Mouse (Mus musculus) CD4-positive helper T cell, adult 2 months (primary cell): ENCODE results near the gene Ablim1.

ENCODE experiments used
- DNase-seq: peaks from one replicate; pipeline ENCODE4 v3.0.0-alpha.2; 2012; ENCODE audit warnings: low read depth, missing footprints, low spot score

The Ablim1 gene

DNA sequence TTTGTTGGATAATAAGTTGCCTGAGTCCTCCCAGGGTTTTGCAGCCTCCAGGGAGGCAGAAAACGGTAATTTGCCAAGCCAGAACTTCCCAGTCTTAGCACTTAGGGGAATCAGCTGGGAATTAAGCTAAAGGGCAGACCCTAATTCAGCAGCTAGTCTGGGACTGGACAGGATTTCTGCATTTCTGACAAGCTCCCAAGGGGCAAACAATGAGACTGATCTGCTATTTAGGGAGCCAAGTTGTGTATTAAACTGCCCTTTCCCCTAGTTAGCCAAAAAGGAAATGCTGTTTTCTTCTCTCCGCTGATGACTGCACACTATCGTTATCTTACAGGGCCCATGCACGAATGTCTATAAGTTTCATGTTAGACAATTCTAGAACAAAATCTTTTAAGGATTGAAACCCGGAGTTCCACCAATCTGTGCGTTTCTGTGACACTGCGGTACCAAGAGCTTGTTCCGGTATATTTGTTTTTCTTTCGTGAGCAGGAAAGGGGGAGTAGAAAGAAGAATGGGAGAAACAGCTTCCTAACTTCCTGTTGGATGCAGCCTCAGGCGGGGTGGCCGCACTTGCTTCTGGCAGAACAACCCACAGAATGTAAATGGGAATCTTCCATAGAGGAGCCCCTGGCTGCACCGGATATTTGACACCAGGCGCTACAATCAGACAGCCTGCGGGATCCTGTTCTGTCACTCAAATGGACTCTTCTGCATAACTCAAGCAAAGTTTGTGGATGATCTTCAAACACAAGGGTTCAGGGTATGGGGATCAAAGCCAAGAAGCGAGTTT is 297.5 kb downstream of the Ablim1 start:
- no peak for DNase-seq

- DNase-seq = no peak
These were observed 299.9 kb downstream of the Ablim1 start for GRCm38 (mm10) chr19:57014808-57015207.

- DNase-seq = no peak
These were observed 301.4 kb downstream of the Ablim1 start for GRCm38 (mm10) chr19:57013271-57013677.

DNA sequence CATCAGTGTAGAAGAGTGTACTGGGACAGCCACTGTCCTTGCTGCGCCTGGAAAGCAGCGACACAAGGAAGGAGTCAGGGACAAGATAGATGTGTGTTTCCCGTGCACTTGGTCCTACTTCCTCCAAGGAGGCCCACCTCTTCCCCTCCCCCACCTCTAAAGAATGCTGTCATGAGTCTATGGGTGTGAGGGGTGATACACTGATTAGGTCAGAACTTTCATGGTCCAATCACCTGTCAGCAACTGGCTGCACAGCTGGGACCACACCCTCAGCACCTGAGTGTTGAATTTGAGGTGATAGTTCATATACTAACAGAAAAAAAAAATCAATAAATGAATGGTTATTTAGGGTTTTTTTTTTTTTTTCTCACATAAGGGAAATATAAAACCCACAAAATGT is 302.7 kb downstream of the Ablim1 start:
- no peak for DNase-seq

- DNase-seq = no peak
These were observed 304.7 kb downstream of the Ablim1 start for GRCm38 (mm10) chr19:57010064-57010463.

DNA sequence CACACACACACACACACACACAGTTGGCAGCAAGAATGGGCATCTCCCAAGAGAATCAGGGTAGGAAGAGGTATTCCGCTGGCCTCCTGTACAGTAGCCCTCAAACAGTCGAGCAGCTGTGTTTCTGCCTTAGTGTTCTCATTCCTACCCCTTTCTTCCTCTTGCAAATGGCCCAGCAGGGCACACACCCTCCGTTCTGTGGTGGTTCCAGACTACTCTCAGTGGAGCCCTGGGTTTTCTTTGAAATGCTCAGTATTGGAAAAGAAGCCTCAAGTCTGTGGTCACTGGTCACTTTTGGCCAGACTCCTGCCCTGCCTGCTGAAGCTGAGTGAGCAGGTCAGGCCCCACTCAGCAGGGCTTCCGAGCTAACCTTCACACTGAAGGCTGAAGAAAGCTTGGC is 305.1 kb downstream of the Ablim1 start:
- no peak for DNase-seq

- DNase-seq = no peak
These were observed 306.7 kb downstream of the Ablim1 start, which contains the start of gene Afap1l2 for GRCm38 (mm10) chr19:57007781-57008710. Gene Afap1l2, minus strand, starts transcription at chr19:57008228.

DNA sequence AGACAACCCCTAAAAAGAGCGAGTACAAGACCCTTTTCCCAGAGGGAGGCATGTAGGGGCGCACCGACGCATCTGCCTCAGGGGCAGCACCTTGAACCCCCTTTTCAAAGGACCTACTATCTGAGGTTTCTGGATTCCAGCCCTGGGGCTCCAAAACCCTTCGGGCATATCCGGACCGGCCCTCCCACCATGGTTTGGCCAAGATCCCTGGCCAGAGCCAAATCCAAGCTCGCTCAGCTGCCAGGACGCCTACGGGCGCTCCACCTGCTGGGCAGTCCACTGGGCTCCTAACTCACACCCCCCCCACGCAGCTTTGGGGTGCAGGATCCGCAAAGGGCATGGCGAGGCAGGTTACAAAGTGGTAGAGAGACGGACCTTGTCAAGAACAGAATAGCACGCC is 307.4 kb downstream of the Ablim1 start:
- DNase-seq = no peak

- DNase-seq = no peak
These were observed 307.9 kb downstream of the Ablim1 start for GRCm38 (mm10) chr19:57006841-57007240.

GRCm38 (mm10) chr19:57005062-57005461 is 309.7 kb downstream of the Ablim1 start:
- no peak for DNase-seq

GRCm38 (mm10) chr19:57003460-57003810 is 311.3 kb downstream of the Ablim1 start:
- DNase-seq = no peak

DNA sequence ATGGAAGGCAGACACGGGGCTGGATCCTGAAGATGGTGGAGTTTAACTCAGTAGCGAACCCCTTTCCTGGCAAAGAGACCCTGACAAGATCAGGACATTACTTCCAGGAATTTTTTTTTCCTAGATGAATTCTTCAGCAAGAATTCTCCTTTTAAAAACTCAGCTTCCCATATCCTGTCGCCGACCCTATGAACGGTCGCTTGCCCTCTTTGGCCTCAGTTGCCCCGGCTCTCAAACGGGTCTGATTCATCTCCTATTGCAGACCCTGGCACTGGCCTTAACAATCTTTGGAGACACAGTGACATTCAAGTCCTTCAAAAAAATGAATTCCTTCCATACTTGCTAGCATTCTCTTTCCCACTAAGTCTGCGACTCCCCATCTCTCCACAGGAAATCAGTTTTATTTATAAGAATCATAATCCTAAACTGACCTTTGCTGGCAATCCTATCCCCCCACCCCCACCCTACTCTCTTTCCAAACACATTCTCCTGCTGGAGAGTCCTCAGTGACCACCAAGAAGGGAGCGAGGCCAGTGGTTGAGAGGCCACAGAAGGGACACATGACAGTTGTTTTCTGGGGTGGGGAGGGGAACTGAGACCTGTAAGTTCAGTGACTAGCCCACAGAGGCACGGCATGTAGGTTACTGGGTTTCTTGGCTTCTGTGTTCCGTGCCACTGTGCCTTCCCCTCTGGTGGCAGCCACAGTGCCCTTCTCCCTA is 311.8 kb downstream of the Ablim1 start:
- DNase-seq = no peak

GRCm38 (mm10) chr19:57001926-57002325 is 312.8 kb downstream of the Ablim1 start:
- DNase-seq = no peak

GRCm38 (mm10) chr19:57000592-57000991 is 314.1 kb downstream of the Ablim1 start:
- DNase-seq = no peak

DNA sequence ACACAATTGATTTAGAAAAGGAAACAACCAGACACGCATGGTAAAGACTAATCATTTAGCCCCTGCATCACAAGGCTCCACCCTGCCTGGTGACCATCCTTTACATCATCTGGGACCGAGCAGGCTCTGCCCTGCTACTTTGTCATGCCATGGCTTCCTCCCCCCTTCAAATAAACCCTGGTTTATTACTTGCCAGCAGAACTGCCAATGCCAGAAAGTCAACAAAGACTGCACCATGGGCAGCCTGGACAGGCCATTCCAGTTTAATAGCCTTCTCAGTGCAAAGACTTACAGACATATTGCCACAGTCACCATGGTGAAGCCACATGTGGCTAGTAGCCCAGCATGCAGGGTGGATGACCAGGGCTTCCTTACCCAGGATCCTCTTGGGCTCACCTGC is 314.9 kb downstream of the Ablim1 start:
- DNase-seq = no peak

DNA sequence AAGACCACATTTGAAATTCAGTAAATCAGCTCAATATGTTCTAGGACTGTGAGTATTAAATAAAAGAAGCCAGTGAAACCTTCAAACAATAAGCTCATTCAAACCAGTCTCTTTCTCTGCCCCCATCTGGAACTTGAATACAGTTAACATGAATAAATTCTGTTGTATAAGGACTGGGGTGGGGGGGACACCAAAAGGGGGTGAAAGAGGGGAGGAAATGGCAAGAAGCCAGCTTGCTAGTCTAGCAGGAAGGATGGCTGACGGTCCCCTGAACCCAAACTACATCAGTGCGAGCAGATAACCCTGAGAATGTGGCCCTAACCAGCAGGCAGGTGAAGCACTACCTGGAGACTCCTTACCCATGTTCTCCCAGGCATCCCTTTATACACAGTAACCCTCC is 315.8 kb downstream of the Ablim1 start:
- no peak for DNase-seq

- DNase-seq = no peak
These were observed 316.4 kb downstream of the Ablim1 start for GRCm38 (mm10) chr19:56998331-56998730.

GRCm38 (mm10) chr19:56997164-56997599 is 317.5 kb downstream of the Ablim1 start:
- no peak for DNase-seq

- DNase-seq = no peak
These were observed 319.3 kb downstream of the Ablim1 start for GRCm38 (mm10) chr19:56995441-56995840.

- DNase-seq = no peak
These were observed 320.1 kb downstream of the Ablim1 start for GRCm38 (mm10) chr19:56994653-56995052.

GRCm38 (mm10) chr19:56993763-56994162 is 321.0 kb downstream of the Ablim1 start:
- DNase-seq = no peak

GRCm38 (mm10) chr19:56992978-56993545 is 321.7 kb downstream of the Ablim1 start:
- DNase-seq = no peak
